Mouse (Mus musculus): ENCODE measurements around the gene Gas2l1. TPM values are rescaled to one million over a fixed set of nuclear protein-coding genes. Genes with fewer than 3 reads are reported as not detected.

The Gas2l1 gene
- total RNA-seq, 2 experiments from 2014 or later: 12.9 to 15.5 TPM

DNA sequence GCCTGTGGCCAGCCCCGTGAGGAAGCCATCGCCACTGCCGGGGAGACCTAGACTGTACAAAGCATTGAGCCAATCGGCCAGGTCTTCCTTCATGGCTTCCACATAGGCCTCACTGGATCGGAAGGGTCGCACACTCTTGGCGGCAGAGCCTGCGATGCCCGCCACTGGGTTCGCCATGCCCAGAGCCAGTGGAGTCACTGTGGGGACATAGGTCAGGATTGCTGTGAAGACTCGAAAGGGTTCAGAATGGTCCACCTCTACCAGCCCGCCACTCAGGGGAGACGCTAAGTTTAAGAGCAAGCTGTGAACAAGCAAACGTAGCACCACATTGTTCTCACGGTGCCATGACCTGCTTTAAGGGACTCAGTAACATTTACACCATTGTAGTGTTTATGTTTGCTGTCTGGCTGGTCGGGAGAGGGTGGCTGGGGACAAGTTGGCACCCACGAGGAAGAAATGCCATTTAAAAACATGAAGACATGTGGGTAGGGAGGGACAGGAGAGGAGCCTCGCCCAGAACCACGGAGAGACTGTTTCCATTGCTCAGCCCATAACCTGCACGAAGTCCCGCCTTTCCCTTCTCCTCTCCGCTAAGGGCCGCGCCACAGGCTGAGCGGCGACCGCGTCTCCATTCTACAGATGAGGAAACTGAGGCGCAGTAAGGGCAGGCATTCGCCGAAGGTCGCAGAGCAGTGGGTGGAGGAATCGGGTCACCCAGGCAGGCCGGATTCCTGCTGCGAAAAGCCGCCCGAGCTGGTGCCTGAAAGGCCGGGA is 658 bp downstream of the Gas2l1 start:
- DNase-seq: no peak

DNA sequence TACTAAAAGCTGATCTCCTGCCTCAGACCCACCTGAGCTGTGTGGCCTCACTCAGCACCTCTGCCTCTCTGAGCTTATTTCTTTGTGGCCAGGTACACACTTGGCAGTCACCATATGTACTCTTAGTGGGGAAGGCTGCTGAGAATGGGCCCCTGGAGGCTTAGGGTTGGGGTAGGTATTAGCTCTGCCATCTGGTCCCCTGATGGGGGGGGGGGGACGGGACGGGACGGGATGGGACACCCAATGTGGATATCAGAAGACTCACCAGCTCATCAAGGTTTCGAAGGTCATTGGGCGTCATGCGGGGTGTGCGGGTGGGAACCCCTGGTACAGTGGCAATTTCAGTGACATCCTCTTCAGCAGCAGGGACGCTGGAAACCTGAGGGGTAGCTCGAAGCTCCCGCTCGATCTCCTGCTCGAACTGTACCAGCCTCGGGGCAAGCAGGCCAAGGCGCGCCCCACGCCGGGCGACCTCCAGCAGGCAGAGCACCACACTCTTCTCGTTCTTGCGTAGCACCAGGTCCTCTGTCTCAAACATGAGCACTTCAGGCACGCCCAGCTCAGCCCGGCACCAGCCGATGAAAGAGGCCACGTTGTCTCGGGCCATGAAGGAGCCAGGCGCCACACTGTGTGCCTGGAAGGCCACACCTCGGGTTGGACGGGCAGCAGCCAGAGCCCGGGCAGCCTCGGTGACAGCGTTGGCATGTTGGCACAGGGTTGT is 1.4 kb downstream of the Gas2l1 start:
- no peak for DNase-seq

DNA sequence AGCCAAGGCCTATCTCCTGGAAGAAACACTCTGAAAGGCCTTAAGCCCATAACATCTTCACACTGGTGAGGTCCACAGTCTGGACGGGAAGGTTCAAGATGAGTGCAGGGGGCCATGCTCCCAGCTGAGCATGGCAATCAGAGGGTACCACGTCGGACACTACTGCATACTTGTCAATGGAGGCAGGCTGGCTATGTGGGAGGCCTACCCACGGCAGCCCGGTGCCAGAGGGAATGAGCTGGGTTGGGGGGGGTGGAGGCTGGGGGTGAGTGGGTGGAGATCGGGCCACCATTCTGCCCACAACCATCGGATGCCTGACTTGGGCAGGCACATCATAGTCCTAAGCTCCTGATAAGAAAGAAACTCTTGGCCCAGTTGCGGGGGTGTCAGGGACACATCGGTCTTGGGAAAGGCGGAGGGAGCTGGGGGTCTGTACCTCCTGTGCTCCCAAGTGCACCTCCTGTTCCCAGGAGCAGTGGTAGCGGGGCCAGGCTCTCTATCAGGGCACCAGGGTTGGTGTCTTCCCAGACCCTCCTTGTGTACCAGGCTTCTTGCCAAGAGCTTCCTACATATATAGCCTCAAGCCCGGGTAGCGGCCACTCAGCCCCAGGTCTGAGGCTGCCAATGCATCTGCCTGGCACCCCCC is 2.1 kb downstream of the Gas2l1 start:
- DNase-seq: no peak

DNA sequence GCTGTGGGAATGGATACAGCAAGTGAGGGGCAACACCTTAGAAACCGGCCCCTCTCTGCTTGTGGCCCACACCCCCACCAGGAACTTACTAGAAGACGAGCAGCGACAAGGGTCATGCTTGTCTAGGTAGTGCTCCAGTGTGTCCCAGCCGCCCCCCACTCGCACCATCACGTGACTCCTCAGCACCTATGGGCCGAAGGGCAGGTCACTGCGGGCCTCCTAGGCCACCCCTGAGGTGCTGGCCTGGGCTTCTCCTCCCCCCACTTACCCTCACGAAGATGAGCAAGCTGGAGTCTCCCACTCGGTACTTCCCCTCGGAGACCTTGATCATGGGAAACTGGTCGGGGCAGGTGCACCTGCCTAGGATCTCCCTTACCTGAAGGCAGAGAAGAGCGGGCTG is 2.8 kb downstream of the Gas2l1 start:
- peak; percentile 22 for DNase-seq

DNA sequence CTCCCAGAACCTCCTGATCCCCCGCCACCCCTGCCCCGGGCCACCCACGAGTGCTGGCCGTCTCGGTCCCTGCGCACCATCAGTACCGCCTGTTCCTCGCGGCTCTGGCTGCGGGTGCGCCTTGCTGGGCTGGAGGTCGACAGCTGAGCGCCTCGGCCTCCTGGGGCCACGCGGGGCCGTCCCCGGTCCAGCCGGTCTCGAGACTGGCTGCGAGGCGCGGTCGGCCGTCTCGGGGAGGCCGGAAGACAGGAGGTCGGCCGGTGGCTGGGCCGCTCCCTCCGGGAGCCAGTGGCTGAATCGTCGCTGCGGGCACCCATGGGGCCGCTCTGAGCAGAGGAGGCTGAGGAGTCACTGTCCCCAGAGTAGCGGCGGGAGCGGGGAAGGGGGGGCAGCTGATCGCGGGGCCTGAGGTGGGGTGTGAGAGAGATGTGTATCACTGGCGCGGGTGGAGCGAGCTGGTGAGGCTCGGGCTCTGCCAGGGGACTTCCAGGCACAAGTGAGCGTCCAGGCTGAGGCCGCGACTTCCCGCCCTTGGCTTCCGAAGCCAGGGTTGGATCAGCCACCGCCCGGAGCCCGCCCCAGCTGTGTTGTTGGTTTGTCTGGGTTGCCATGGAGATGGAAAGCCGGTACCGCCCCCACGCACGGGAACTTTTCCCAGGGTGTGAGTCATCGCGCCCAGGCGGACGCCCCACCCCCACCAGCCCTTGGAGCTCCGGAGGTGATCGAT is 3.6 kb downstream of the Gas2l1 start:
- DNase-seq: peak; percentile 94

DNA sequence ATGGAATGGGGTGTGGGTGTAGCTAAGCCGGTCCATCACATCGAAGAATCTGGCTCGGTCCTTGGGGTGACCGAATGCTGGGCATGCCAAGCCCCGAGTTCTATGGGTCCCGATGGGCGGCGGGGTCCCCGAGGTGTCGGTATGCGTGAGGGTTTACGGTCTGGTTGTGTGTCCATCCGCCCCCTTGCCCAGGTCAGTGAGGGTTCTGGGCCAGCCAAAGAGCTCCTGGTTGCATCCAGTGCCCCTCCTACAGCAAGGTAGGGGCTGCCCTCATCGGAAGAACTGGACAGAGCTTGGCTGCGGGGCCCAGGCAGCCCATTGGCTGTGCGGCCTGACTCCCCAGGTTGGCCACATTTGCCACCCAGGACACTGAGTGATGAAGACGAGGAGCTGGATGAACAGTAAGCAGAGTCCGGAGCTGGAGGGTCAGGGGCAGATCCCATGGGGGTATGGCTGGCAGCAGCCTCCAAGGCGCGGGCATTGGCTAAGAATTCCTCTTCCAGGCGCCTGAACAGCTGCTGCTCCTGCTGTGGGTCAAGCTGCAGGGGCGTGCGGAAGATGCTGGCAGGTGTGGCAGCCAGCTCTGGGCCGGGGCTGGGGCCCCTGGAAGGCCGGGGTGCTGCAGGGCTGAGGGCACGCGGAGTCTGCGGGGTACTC is 4.2 kb downstream of the Gas2l1 start:
- DNase-seq: peak; percentile 20

DNA sequence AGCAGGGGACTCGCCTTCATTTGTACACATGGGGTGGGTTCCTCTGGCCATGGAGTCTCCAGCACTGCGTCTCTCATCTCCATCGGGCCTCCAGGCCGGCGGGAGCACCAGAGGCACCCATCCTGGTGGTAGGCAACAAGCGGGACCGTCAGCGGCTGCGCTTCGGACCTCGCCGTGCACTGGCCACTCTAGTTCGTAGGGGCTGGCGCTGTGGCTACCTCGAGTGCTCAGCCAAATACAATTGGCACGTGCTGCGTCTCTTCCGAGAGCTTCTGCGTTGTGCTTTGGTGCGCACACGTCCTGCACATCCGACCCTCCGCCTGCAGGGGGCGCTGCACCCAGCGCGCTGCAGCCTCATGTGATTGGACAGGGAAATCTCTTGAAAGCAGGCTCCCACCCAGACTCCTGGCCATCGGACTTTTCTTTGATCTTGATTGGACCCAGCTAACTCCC is 5.4 kb downstream of the Gas2l1 start:
- DNase-seq: peak; percentile 57

DNA sequence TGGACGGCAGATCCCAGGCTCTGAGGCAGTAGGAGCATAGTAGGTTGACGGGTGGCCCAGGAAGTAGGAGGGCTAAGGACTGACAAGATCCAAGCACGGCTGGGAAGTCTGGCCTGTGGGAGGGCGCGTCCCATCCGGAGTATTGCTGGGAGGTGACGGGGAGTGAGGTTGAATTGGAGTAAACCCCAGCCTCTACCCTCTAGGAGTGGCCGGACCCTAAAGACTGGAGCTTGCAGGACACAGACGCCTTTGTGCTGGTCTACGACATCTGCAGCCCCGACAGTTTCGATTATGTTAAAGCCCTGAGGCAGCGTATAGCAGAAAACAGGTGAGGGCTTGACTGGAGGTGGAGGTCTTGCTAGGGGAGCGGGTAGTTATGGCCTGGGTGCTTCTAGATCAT is 5.9 kb downstream of the Gas2l1 start:
- no peak for DNase-seq

DNA sequence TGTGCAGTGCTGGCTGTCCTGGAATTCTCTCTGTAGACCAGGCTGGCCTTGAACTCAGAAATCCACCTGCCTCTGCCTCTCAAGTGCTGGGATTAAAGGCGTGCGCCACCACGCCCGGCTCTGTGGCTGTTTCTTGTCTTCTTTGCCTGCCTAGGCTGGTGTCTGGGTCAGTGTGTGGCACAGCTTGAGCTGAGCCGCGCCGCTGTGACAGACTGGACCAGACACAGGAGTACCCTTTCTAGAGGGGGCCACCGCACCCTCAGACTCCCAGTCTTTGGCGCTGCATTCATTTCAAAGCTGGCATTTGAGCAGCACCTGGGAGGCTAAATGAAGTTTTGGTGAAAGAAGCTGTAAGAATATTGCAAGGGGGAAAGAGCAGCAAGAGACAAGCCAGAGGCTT is 6.3 kb downstream of the Gas2l1 start:
- no peak for DNase-seq

DNA sequence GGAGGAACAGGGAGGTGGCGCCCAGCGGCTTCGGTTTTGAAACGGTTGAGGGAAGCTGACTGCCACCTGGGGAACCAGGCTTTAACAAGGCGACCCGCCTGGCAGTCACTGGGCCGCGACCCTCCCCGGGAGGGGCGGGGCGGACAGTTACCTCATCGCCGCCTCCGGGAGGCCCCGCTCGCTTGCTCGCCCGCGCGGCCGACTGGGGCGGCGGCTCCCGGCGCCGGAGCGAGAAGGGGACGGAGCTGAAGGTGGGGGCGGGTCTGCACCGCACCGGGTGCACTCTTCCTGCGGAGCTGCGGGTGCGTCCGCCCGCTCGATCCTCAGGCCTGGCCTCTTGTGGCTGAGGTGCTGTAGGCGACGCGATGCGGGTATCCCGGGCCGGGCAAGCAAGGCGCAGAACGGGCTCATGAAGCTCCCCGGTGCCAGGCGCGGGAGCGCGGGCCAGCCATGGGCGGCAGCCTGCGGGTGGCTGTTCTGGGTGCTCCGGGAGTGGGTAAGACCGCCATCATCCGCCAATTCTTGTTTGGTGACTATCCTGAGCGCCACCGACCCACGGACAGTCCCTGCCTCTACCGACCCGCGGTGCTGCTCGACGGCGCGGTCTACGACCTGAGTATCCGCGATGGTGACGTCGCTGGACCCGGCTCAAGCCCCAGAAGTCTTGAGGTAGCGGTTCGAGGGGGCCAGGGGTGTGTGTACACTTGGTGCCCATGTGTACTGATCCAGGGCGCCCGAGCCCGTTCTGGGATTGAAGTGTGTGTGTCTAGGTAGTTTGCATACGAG is 7.1 kb downstream of the Gas2l1 start, which contains the start of gene Rasl10a:
TSS of gene Rasl10a (plus strand) at position 273 of the 786 bp plus-strand sequence.
- peak; percentile 46 for DNase-seq

DNA sequence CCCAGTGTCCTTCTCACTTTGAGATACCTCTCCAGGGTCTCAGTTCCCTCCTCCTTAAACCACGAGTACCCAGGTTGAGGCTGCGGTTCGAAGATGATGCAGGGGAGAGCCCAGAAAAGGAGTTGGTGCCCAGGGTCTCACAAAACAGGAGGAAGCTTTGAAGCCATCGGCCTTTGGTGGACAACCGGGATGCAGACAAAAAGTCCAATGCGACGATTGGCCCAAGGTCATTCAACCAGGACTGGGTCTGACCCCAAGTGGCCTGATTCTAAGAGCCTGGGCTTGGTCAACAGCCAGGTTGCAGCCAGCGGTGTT is 7.6 kb downstream of the Gas2l1 start:
- no peak for DNase-seq

DNA sequence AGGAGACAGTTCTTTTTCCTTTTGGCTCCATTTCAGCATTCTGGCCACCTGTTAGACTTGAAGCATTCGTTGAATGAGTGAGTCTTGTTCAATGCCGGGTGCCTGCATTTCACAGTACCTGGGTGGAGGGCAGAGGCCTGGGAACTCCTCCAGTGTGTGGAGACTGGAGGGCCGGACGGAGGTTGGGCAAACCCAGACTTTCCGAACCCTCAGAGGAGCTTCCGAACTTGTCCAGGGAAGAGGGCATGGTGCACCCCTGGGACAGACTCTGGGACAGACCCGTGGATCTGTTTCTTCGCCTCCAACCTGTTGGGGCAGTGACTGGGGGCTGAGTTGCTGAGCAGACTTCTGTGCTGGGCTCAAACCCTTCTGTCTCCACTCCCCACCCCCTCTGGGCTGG is 8.1 kb downstream of the Gas2l1 start:
- no peak for DNase-seq

DNA sequence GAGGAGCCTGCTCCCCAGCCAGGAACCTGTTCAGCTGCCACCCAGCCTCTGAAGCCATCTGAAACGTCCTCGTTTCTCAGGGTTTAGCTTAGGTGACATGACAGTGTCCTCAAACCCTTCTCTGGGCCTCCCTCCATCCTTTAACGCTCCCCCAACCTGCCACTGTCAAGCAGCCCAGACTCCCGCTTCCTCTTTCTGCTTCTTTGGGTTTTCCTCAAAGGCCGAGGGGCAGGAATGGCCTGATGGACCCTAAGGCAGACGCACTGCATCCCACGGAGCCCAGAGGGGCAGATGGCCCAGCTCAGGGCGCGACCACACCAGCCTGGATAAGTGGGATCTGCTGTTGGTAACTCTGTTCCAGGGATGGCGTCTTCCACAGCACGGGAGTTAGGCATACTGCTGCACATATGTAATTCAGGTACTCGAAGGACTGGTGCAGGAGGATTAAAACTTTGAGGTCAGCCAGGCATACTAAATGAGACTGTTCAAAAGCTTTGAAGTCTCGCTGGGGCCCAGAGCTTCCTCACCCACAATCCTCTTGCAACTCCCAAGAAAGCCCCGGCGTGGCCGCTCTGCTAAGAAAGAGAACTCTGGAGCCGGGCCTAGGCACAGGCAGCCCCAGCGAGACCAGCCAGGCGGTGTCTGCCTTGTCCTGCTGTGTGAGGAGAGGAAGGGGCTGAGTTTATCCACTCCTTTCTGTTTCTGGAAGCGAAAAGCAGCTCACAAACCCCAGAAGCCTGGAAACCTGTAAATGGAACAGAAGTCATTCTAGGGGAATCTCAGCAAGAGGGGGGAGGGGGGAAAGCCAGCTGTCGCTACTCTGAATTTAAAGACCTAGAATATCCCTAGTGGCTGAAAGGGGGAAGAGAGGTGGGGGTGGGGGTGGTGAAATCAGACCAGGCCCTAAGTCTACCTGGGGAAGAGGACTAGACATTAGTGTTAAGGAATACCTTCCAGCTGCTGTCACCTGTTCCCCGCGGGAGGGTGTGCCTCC is 8.9 kb downstream of the Gas2l1 start:
- no peak for DNase-seq

DNA sequence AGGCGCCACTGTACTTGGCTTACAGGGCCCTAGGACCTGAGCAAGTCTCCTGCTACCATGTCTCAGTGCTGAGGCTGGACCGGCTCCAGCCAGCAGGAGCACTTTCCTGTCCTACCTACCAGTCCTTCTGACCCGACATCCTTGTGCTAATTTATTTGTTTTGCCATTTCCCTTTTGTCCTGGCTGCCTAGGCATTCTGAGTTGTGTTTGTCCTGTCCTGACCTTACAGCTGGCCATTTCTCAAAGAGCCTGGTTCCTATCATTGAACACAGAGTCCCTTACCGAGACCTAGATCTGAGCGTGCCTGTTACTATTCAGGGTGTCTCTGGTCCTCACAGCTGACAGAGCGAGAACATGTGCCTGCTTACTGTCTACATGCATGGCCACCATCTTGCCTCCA is 10.3 kb downstream of the Gas2l1 start:
- DNase-seq: no peak

DNA sequence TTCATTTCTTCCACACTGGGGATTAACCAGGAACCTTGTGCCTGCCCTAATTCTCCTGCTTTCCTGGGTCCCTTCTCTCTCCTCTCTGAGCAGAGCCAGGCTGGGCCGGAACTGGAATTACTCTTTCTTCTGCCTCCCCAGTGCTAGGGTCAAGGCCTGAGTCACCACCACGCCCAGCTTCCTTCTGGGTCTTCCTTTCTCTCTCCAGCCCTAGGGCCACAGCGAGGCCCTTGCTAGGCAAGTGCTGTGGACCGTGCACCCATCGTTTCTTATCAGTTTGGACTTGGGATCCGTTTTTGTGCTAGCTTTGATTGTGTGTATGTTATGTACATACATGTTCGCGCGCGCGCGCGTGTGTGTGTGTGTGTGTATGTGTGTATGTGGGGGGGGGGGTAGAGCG is 11.0 kb downstream of the Gas2l1 start:
- no peak for DNase-seq

DNA sequence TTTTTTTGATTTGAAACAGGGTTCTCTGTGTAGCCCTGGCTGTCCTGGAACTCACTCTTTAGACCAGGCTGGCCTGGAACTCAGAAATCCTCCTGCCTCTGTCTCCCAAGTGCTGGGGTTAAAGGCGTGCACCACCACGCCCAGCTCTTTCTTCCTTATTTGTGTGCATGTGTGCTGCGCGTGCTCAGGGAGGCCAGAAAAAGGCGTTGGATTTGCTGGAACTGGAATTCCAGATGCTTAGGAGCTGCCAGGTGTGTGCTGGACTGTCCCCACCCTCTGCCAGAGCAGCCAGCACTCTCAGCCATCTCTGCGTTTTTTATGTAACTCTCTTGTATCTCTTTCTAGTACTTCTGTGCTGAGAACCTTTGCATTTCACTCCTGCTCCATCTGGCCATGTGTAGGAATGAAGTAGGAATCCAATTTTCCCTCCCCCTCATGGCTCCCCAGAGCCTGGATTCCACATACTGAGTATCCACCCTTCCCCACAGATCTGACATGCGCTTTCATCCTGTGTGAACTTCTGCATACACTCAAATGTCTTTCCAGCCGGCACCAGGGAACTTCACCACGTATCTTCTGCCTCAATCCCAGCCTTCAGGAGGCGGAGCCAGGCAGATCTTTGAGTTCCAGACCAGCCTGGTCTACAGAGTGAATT is 12.8 kb downstream of the Gas2l1 start:
- DNase-seq: no peak

DNA sequence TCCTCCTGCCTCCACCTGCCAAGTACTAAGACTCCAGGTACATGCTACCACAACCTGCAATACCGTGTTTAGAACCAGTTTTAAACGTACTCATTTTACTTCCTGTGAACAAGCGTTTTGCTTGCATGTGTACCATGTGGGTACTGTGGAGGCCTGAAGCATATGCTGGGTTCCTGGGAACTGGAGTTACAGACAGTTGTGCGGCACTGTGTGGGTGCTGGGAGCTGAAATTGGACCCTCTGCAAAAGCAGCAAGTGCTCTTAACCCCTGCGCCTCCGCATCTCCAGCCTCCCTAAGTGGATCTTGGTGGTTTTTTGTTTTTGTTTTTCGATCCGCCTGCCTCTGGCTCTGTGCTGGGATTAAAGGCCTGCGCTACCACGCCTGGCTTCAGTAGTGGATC is 13.5 kb downstream of the Gas2l1 start:
- no peak for DNase-seq

DNA sequence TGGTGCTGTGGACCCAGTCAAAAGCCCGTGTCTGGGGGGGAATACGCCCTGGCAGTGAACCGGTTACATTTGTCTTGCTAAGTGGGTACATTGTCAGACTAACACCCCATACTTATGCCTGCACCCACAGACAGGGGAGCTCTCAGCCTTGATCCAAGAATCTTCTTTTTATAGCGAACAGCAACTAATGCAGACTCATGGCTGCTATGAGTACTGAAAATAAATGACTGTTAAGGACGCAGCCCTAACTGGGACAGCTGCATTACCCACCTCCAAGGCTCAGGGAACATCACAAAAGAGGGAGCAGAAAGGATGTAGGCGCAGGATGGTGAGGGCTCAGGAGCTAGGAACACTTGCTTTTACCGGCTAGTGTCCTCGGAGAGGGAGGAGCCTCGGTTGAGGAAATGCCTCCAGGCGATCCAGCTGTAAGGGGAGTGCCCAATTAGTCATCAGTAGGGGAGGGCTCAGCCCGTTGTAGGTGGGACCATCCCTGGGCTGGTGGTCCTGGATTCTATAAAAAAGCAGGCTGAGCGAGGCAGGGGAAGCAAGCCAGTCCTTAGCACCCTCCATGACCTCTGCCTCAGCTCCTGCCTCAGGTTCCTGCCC is 18.7 kb downstream of the Gas2l1 start:
- no peak for DNase-seq

Data from gastrocnemius, postnatal 10 days (tissue).